Mouse (Mus musculus): ENCODE data around the gene Lpin1.

DNA sequence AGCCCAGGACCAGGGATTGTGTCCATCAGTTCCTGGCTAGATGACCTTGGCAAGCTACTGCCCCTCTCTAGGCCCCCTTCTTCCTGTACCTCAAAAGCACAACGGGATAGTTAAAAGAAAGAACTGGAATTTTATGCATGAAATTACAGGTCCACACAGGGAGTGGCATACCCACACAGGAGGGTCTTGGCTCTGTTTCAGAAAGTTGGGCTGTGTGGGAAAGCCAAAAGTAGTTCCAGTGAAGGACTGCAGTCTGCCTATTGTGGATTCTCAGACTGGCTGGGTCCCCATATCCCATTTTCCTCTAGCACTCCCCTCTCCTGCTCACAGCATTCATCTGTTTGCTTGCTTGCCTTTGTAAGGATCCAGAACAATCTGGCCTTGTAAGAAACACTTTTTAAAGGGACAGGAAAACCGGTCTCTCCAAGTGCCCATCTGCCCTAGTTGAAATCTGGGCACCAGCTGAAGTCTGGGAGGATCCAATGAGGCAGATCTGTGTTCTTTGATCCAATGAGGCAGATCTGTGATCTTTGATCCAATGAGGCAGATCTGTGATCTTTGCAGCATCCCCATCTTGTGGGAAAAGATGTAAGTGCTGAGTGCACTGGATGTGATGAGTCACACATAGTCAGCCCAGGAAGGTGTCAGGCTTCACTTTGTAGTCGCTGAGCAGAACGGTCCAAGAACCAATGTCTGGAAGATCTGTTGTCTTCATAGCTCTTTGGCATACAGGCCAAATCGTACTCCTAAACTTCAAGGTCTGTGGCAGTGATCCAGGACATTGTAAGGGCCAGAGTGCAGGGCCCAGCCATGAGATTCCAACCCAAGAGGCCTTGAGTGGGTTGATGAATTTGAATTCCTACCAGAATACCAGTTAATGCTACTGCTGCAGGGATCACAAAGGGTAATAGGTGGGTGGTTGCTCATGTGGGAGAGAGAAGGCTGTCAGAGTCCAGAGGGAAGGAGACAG is 46.4 kb upstream of the Lpin1 start:
- TF ChIP-seq CTCF (IDR thresholded peaks at IDR 0.05; ENCODE audit: extremely low read depth, insufficient read depth, low read length) (no peak), POLR2A (IDR thresholded peaks at IDR 0.05; ENCODE audit: extremely low read depth, insufficient read depth, low read length) (no peak)

All from cortical plate, adult 2 months (tissue).